Comparison of ENCODE assay signal across 12 mouse cellular contexts in the genomic region with DNA sequence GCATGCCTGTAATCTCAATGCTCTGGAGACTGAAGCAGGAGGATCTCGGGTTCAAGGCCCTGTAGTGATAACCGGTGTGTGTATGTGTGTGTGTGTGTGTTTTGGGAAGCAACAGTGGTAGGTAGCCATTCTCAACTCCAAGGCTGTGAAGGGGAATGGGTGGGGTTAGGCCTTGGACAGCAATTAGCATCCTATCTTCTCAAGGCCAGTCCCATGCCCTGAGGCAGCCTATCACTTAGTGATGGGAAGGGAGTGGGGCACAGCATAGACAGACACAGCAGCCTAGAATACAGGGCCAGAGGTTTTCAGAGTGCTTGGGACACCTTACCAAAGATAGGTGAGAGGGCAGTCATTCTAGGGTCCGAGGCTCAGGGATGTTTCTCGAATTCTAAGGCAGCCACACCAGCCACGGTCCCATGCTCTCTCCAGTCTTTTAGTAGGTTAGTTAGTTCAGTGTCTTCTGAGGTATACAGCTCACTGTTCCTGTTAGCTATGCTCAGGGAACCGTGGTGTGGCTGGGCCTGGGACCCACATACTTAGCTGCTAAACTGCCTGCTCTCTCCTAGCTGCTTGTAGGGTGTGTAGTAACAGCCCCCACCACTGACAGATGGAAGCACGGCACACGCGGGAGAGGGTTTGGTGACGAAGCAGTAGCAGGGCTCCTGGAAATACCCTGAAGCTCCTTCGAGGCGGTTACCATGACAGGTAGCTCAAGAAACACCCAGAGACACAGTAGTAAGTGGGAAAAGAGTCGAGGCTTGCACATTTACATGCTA. TPM values are rescaled to one million over a fixed set of nuclear protein-coding genes. Genes with fewer than 3 reads are reported as not detected.
DNase-seq lines count a peak whose midpoint lies in the region; ATAC-seq lines count a peak whose summit lies in the region.
"Had no signal": no experiment of that assay in that cellular context is flagged by ENCODE, and none has a peak within 500 bp of the region (broad histone marks: within the 10 kb centered on the region; RNA-seq: fewer than 3 reads in every experiment).

No protein-coding gene starts in this region.

- no peak for ATAC-seq in forebrain, embryonic 13.5 days
- ATAC-seq in forebrain, embryonic 11.5 days (replicated peaks; ENCODE audit: low FRiP score) = no peak
- ATAC-seq in midbrain, embryonic 12.5 days (ENCODE audit: low FRiP score, low read depth) = no peak
- no peak for ATAC-seq in midbrain, embryonic 11.5 days (ENCODE audit: low FRiP score)
- ATAC-seq in limb, embryonic 15.5 days (ENCODE audit: insufficient number of reproducible peaks, low FRiP score, low TSS enrichment, low read depth) = no peak

- H3K9me3 ChIP-seq in forebrain, embryonic 13.5 days (replicated peaks) = no peaks in the 10 kb centered on the region
- H3K9me3 ChIP-seq in forebrain, embryonic 11.5 days (ENCODE audit: control insufficient read depth, low read length) = no peaks in the 10 kb centered on the region
- H3K9me3 ChIP-seq in midbrain, embryonic 12.5 days = no peaks in the 10 kb centered on the region
- H3K9me3 ChIP-seq in midbrain, embryonic 11.5 days (ENCODE audit: control insufficient read depth, low read length) = no peaks in the 10 kb centered on the region
- no peaks in the 10 kb centered on the region for H3K9me3 ChIP-seq in limb, embryonic 15.5 days

- no peak for DNase-seq in forebrain, embryonic 11.5 days (ENCODE audit: low spot score)
- DNase-seq in midbrain, embryonic 11.5 days (ENCODE audit: low spot score, missing footprints) = no peak
- peak; percentile 46 for DNase-seq in splenic B cell, adult 2 months (ENCODE audit: low read depth, low spot score)
- DNase-seq in ovary, adult 18-20 months (ENCODE audit: low spot score) = no peak
- DNase-seq in embryo, embryonic 10 days (ENCODE audit: low spot score) = no peak
- DNase-seq: gastrocnemius, postnatal 14 days; lung, adult 2 months had no signal

- H3K9ac ChIP-seq in forebrain, embryonic 13.5 days = 0 out of 2 replicates have a peak overlapping the region, but pooled peaks have one; percentile 9
- no peak overlapping the region for H3K9ac ChIP-seq in forebrain, embryonic 11.5 days (ENCODE audit: low read length)
- H3K9ac ChIP-seq in midbrain, embryonic 12.5 days (replicated peaks) = peak overlapping the region; percentile 29; the same call in 1 of the 2 replicates
- H3K9ac ChIP-seq in midbrain, embryonic 11.5 days (ENCODE audit: low read length) = no peak overlapping the region
- H3K9ac ChIP-seq in limb, embryonic 15.5 days = no peak overlapping the region

- H3K27me3 ChIP-seq in forebrain, embryonic 13.5 days = no peaks in the 10 kb centered on the region
- H3K27me3 ChIP-seq in forebrain, embryonic 11.5 days (ENCODE audit: control insufficient read depth, insufficient read depth, low read length) = no peaks in the 10 kb centered on the region
- peaks cover 5% of the 10 kb centered on the region; the same call in 1 of the 2 replicates for H3K27me3 ChIP-seq in midbrain, embryonic 12.5 days
- no peaks in the 10 kb centered on the region for H3K27me3 ChIP-seq in midbrain, embryonic 11.5 days (ENCODE audit: control insufficient read depth, insufficient read depth, low read length)
- H3K27me3 ChIP-seq in limb, embryonic 15.5 days = no peaks in the 10 kb centered on the region
- no peaks in the 10 kb centered on the region for H3K27me3 ChIP-seq in splenic B cell, adult 2 months (ENCODE audit: control insufficient read depth, insufficient read depth, low read length, poor library complexity, severe bottlenecking)

- H3K27ac ChIP-seq in forebrain, embryonic 13.5 days = no peak overlapping the region
- no peak overlapping the region for H3K27ac ChIP-seq in forebrain, embryonic 11.5 days (ENCODE audit: low read depth, low read length)
- no peak overlapping the region for H3K27ac ChIP-seq in midbrain, embryonic 12.5 days (replicated peaks)
- no peak overlapping the region for H3K27ac ChIP-seq in midbrain, embryonic 11.5 days (ENCODE audit: low read depth, low read length)
- 0 out of 2 replicates have a peak overlapping the region, but pooled peaks have one; percentile 88 for H3K27ac ChIP-seq in limb, embryonic 15.5 days

- WGBS in forebrain, embryonic 13.5 days = 87% methylated on average over 13 of the region's 13 CpGs
- WGBS in forebrain, embryonic 11.5 days = 90% methylated on average over 13 of the region's 13 CpGs
- WGBS in midbrain, embryonic 12.5 days = 88% methylated on average over 13 of the region's 13 CpGs
- 88% methylated on average over 13 of the region's 13 CpGs for WGBS in midbrain, embryonic 11.5 days
- WGBS in limb, embryonic 15.5 days = 79% methylated on average over 13 of the region's 13 CpGs

- no peak overlapping the region for H3K4me3 ChIP-seq in forebrain, embryonic 13.5 days
- no peak overlapping the region for H3K4me3 ChIP-seq in forebrain, embryonic 11.5 days (ENCODE audit: low read depth, low read length)
- no peak overlapping the region for H3K4me3 ChIP-seq in midbrain, embryonic 12.5 days
- no peak overlapping the region for H3K4me3 ChIP-seq in midbrain, embryonic 11.5 days (ENCODE audit: low read depth, low read length)
- no peak overlapping the region; the same call in 1 of the 2 replicates for H3K4me3 ChIP-seq in limb, embryonic 15.5 days

- H3K4me2 ChIP-seq in forebrain, embryonic 13.5 days = peak overlapping the region; percentile 83; the same call in 1 of the 2 replicates
- H3K4me2 ChIP-seq in forebrain, embryonic 11.5 days (ENCODE audit: low read depth, low read length, severe bottlenecking) = no peak overlapping the region
- no peak overlapping the region for H3K4me2 ChIP-seq in midbrain, embryonic 12.5 days (replicated peaks)
- no peak overlapping the region for H3K4me2 ChIP-seq in midbrain, embryonic 11.5 days
- H3K4me2 ChIP-seq in limb, embryonic 15.5 days = no peak overlapping the region

- H3K36me3 ChIP-seq in forebrain, embryonic 13.5 days (ENCODE audit: poor library complexity, severe bottlenecking) = peaks cover 10% of the 10 kb centered on the region; the same call in 1 of the 2 replicates
- H3K36me3 ChIP-seq in forebrain, embryonic 11.5 days (ENCODE audit: control insufficient read depth, insufficient read depth, low read length) = no peaks in the 10 kb centered on the region
- peaks cover 3% of the 10 kb centered on the region; the same call in 1 of the 2 replicates for H3K36me3 ChIP-seq in midbrain, embryonic 12.5 days
- H3K36me3 ChIP-seq in midbrain, embryonic 11.5 days (ENCODE audit: control insufficient read depth, insufficient read depth, low read length) = no peaks in the 10 kb centered on the region
- H3K36me3 ChIP-seq in limb, embryonic 15.5 days = peaks cover 11% of the 10 kb centered on the region; the same call in 1 of the 2 replicates
- H3K36me3 ChIP-seq in splenic B cell, adult 2 months (ENCODE audit: control insufficient read depth, insufficient read depth, low read length, poor library complexity, severe bottlenecking) = no peaks in the 10 kb centered on the region

- H3K4me1 ChIP-seq in forebrain, embryonic 13.5 days = peaks cover 79% of the 10 kb centered on the region
- peaks cover 23% of the 10 kb centered on the region for H3K4me1 ChIP-seq in forebrain, embryonic 11.5 days (replicated peaks; ENCODE audit: control insufficient read depth, insufficient read depth, low read length)
- peaks cover 79% of the 10 kb centered on the region for H3K4me1 ChIP-seq in midbrain, embryonic 12.5 days
- H3K4me1 ChIP-seq in midbrain, embryonic 11.5 days (ENCODE audit: control insufficient read depth, insufficient read depth, low read length) = peaks cover 50% of the 10 kb centered on the region
- peaks cover 79% of the 10 kb centered on the region for H3K4me1 ChIP-seq in limb, embryonic 15.5 days

RNA-seq across cellular contexts. Expression of gene Csk, which starts 11.5 kb away (rescaled TPM):
- 35.0 and 39.8 TPM in 2 replicates for polyA plus RNA-seq in forebrain, embryonic 13.5 days (2015; fragmentation: Nextera tagmentation; extraction: Ambion mirVana)
- polyA plus RNA-seq in forebrain, embryonic 11.5 days (2014; fragmentation: Nextera tagmentation; extraction: Ambion mirVana) = 32.9 and 39.5 TPM in 2 replicates
- polyA plus RNA-seq in midbrain, embryonic 12.5 days (2016; fragmentation: Nextera tagmentation; extraction: Ambion mirVana) = 35.3 and 40.0 TPM in 2 replicates
- polyA plus RNA-seq in midbrain, embryonic 11.5 days (2014; fragmentation: Nextera tagmentation; extraction: Ambion mirVana) = 29.2 and 32.3 TPM in 2 replicates
- 24.2 and 29.0 TPM in 2 replicates for polyA plus RNA-seq in limb, embryonic 15.5 days (2015; fragmentation: Nextera tagmentation; extraction: Ambion mirVana)

RNA-seq across cellular contexts. Expression of gene Lman1l, which starts 21.4 kb away (rescaled TPM):
- not detected in 2 replicates for polyA plus RNA-seq in forebrain, embryonic 13.5 days (2015; fragmentation: Nextera tagmentation; extraction: Ambion mirVana)
- not detected in 2 replicates for polyA plus RNA-seq in forebrain, embryonic 11.5 days (2014; fragmentation: Nextera tagmentation; extraction: Ambion mirVana)
- 0.10 TPM in 1 of 2 replicates, not detected in the other for polyA plus RNA-seq in midbrain, embryonic 12.5 days (2016; fragmentation: Nextera tagmentation; extraction: Ambion mirVana)
- 0.08 TPM in 1 of 2 replicates, not detected in the other for polyA plus RNA-seq in midbrain, embryonic 11.5 days (2014; fragmentation: Nextera tagmentation; extraction: Ambion mirVana)
- not detected in 2 replicates for polyA plus RNA-seq in limb, embryonic 15.5 days (2015; fragmentation: Nextera tagmentation; extraction: Ambion mirVana)
- polyA plus RNA-seq: kidney, embryonic 16.5 days; neural tube, embryonic 14.5 days had no signal

RNA-seq across cellular contexts. Expression of gene Cplx3, which starts 35.9 kb away (rescaled TPM):
- not detected in 2 replicates for polyA plus RNA-seq in forebrain, embryonic 13.5 days (2015; fragmentation: Nextera tagmentation; extraction: Ambion mirVana)
- polyA plus RNA-seq in forebrain, embryonic 11.5 days (2014; fragmentation: Nextera tagmentation; extraction: Ambion mirVana) = 0.15 TPM in 1 of 2 replicates, not detected in the other
- polyA plus RNA-seq in midbrain, embryonic 12.5 days (2016; fragmentation: Nextera tagmentation; extraction: Ambion mirVana) = 3.7 and 4.8 TPM in 2 replicates
- polyA plus RNA-seq in midbrain, embryonic 11.5 days (2014; fragmentation: Nextera tagmentation; extraction: Ambion mirVana) = 3.0 and 3.1 TPM in 2 replicates
- 0.36 TPM in 1 of 2 replicates, not detected in the other for polyA plus RNA-seq in limb, embryonic 15.5 days (2015; fragmentation: Nextera tagmentation; extraction: Ambion mirVana)
- polyA plus RNA-seq: kidney, embryonic 16.5 days; lung, adult 2 months had no signal

RNA-seq across cellular contexts. Expression of gene Cyp1a2, which starts 41.5 kb away (rescaled TPM):
- not detected in 2 replicates for polyA plus RNA-seq in forebrain, embryonic 13.5 days (2015; fragmentation: Nextera tagmentation; extraction: Ambion mirVana)
- polyA plus RNA-seq in forebrain, embryonic 11.5 days (2014; fragmentation: Nextera tagmentation; extraction: Ambion mirVana) = not detected in 2 replicates
- polyA plus RNA-seq in midbrain, embryonic 12.5 days (2016; fragmentation: Nextera tagmentation; extraction: Ambion mirVana) = not detected in 2 replicates
- polyA plus RNA-seq in midbrain, embryonic 11.5 days (2014; fragmentation: Nextera tagmentation; extraction: Ambion mirVana) = not detected in 2 replicates
- polyA plus RNA-seq in limb, embryonic 15.5 days (2015; fragmentation: Nextera tagmentation; extraction: Ambion mirVana) = not detected in 2 replicates
- polyA plus RNA-seq: kidney, embryonic 16.5 days; neural tube, embryonic 14.5 days had no signal

RNA-seq across cellular contexts. Expression of gene Cyp1a1, which starts 45.8 kb away (rescaled TPM):
- polyA plus RNA-seq in forebrain, embryonic 13.5 days (2015; fragmentation: Nextera tagmentation; extraction: Ambion mirVana) = 0.06 TPM in 1 of 2 replicates, not detected in the other
- polyA plus RNA-seq in forebrain, embryonic 11.5 days (2014; fragmentation: Nextera tagmentation; extraction: Ambion mirVana) = not detected in 2 replicates
- not detected in 2 replicates for polyA plus RNA-seq in midbrain, embryonic 12.5 days (2016; fragmentation: Nextera tagmentation; extraction: Ambion mirVana)
- polyA plus RNA-seq in midbrain, embryonic 11.5 days (2014; fragmentation: Nextera tagmentation; extraction: Ambion mirVana) = not detected in 2 replicates
- 0.08 TPM in 1 of 2 replicates, not detected in the other for polyA plus RNA-seq in limb, embryonic 15.5 days (2015; fragmentation: Nextera tagmentation; extraction: Ambion mirVana)

Comparison
In these comparisons a context has a peak if more than half of its experiments do, and no peak if none do; other contexts are left out.
1. H3K9ac ChIP-seq: peak in forebrain, embryonic 13.5 days (single experiment) and midbrain, embryonic 12.5 days (single experiment); none in forebrain, embryonic 11.5 days (single experiment), midbrain, embryonic 11.5 days (single experiment) and limb, embryonic 15.5 days (single experiment).